Mouse (Mus musculus): Measurements from ENCODE around the gene Tmc6.

DNA sequence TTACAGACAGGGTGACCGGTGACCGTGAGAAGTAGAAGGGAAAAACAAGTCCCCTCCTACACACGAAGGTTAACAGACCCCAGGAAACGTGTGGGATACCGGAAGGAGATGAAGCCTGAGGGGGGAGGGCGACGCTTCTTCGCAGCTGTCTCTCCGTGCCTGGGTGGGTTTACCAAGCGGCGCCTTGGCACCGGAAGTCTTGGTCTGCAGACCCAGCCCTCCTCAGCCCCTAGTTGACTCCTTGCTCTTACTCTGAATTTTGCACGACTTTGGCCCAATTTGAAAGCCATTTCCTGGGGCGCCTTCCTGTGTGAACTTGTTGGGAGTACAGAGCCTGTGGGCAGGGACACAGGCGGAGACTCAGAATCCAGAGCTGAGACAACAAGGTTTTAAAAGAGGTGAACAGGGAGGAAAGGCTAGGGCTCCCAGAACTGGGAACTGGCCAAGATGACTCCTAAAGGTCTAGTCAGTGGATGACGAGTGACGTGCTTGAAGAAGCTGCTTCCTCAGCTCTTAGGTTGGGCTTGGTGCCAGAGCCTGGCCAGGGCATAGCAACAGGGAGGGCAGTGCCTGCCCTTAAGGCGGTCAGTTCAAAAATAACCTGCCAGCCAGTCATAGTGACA lies 688 bp downstream of the Tmc6 start:
- TF ChIP-seq POLR2A (IDR thresholded peaks at IDR 0.05; ENCODE audit: low read depth, low read length) (no peak), CTCF (conservative IDR thresholded peaks at IDR 0.05 in 1 of 2, IDR thresholded peaks at IDR 0.05 in 1 of 2; ENCODE audit: low read depth in 2 of 2, low read length in 2 of 2) (0 out of 4 replicates have a peak, but pooled peaks of 1 of the 2 experiments have one; percentile 0), UBTF (IDR thresholded peaks at IDR 0.05; ENCODE audit: low read depth, low read length) (no peak; the same call in 1 of the 2 replicates), USF1 (IDR thresholded peaks at IDR 0.05; ENCODE audit: low read depth, low read length) (no peak), MAFK (IDR thresholded peaks at IDR 0.05; ENCODE audit: insufficient replicate concordance, low read length) (no peak), MEF2A (IDR thresholded peaks at IDR 0.05; ENCODE audit: borderline replicate concordance, low read depth, low read length) (no peak), CHD2 (IDR thresholded peaks at IDR 0.05; ENCODE audit: low read length) (0 out of 2 replicates have a peak, but pooled peaks have one; percentile 17), ZNF384 (IDR thresholded peaks at IDR 0.05; ENCODE audit: low read depth, low read length) (no peak)

Measured in CH12.LX (cell line).